Mouse (Mus musculus) forebrain, embryonic 14.5 days (tissue): ENCODE results near the gene Rgs7bp. TPM values are rescaled to one million over a fixed set of nuclear protein-coding genes. Genes with fewer than 3 reads are reported as not detected.
"Not testable (repeated sequence)": the region's sequence is repeated elsewhere in the genome, so short reads cannot be mapped to it uniquely, and the experiment has no call there.

Experiments
- ATAC-seq: fragments of 200-750 bp; cut with Nextera tagmentation; 2 replicates; pipeline ENCODE4 v1.8.0; 2017; ENCODE audit warnings: mild to moderate bottlenecking, moderate library complexity
- DNase-seq: peaks from one replicate; pipeline ENCODE4 v3.0.0-alpha.2; 2015; ENCODE audit warnings: low spot score
- H3K27ac ChIP-seq: fragments of 300-500 bp; sonication (generic); 2 replicates; pipeline ENCODE4 v1.5.1; 2014; ENCODE audit warnings: low read depth, mild to moderate bottlenecking, control low read depth, low read length, moderate library complexity
- H3K27me3 ChIP-seq: fragments of 300-500 bp; sonication (generic); replicated peaks from 2 replicates; pipeline ENCODE4 v1.6.1; 2014; ENCODE audit warnings: low read length, control low read depth, mixed read lengths; ENCODE audit not compliant: control insufficient read depth, insufficient read depth
- H3K36me3 ChIP-seq: fragments of 300-500 bp; sonication (generic); 2 replicates; pipeline ENCODE4 v1.6.1; 2014; ENCODE audit warnings: low read length, control low read depth; ENCODE audit not compliant: control insufficient read depth, insufficient read depth
- H3K4me1 ChIP-seq: fragments of 300-500 bp; sonication (generic); 2 replicates; pipeline ENCODE4 v1.6.1; 2014; ENCODE audit warnings: antibody characterized with exemption, low read length, control low read depth; ENCODE audit not compliant: control insufficient read depth, insufficient read depth
- H3K4me2 ChIP-seq: fragments of 300-500 bp; sonication (generic); 2 replicates; pipeline ENCODE4 v1.6.1; 2014; ENCODE audit warnings: mild to moderate bottlenecking, control low read depth, low read length
- H3K4me3 ChIP-seq: fragments of 300-500 bp; sonication (generic); 2 replicates; pipeline ENCODE4 v1.5.1; 2014; ENCODE audit warnings: low read depth, low read length, control low read depth
- H3K9ac ChIP-seq: fragments of 300-500 bp; sonication (generic); 2 replicates; pipeline ENCODE4 v1.6.1; 2014; ENCODE audit warnings: mild to moderate bottlenecking, low read length, control low read depth, moderate library complexity
- H3K9me3 ChIP-seq: fragments of 300-500 bp; sonication (generic); replicated peaks from 2 replicates; pipeline ENCODE4 v1.6.1; 2016; ENCODE audit warnings: low read length, control low read depth, mixed read lengths; ENCODE audit not compliant: control insufficient read depth
- WGBS: fragments of 180-500 bp; shearing (Covaris S2); extraction: QIAGEN DNeasy Blood & Tissue Kit; methylation state at CpG from one replicate; pipeline ENCODE4 v1.1.7; 2014; 5-methylcytosine and 5-hydroxymethylcytosine counted together
- polyA plus RNA-seq: library from polyadenylated mRNA; unstranded; fragments of >200 nt; fragmentation: Nextera tagmentation; extraction: Ambion mirVana; gene quantifications from 2 replicates; pipeline ENCODE4 v1.2.1, GENCODE M21; 2014

Rgs7bp gene
- polyA plus RNA-seq, 1 experiment from 2014 or later = 2.0 TPM

DNA sequence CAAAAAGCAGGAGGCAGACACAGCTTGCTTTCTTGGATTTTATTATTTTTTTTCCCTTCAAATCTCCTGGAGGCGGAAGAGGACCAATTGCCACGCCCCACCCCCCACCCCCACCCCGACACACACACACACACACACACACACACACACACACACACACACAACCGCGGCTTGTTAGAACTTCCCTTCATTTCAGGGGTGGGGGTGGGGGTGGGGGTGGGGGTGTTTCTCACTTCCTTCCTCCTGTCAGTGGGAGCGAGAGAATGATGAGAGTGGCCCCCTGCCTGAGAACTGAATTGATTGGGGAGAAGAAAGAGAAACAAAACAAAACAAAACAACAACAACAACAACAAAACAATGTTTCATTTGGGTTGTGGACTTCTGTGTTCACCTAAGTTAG lies 117.0 kb downstream of the Rgs7bp start:
- DNase-seq = no peak
- Histone ChIP-seq H3K9ac (0 out of 2 replicates have a peak overlapping the region, but pooled peaks have one; percentile 14), H3K36me3 (no peaks in the 10 kb centered on the region), H3K9me3 (no peaks in the 10 kb centered on the region), H3K27me3 (no peaks in the 10 kb centered on the region), H3K4me3 (peak overlapping the region; percentile 6; the same call in 1 of the 2 replicates), H3K27ac (no peak overlapping the region), H3K4me2 (peak overlapping the region; percentile 37), H3K4me1 (no peaks in the 10 kb centered on the region)
- ATAC-seq = peak; percentile 24; the same call in 1 of the 2 replicates
- WGBS = 26% methylated on average over 6 of the region's 6 CpGs

DNA sequence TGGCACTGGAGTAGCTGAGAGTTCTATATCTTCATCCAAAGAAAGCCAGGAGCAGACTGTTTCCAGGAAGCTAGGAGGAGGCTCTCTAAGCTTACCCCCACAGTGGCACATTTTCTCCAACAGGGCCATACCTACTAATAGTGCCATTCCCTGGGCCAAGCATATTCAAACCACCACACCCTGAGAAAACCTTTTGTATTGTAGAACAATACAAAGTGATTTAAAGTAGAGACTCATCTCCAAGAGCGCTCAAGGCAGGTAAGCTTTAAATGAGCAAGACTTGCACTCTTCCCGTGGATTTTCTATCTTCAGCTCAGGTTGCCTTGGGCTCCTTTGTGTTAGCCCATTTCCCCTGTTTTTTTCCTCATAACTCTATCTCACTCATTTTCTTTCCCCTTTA lies 118.1 kb downstream of the Rgs7bp start:
- DNase-seq (no peak), ATAC-seq (no peak)
- Histone ChIP-seq H3K4me1 (no peaks in the 10 kb centered on the region), H3K9ac (no peak overlapping the region), H3K36me3 (no peaks in the 10 kb centered on the region), H3K4me3 (no peak overlapping the region), H3K9me3 (no peaks in the 10 kb centered on the region), H3K4me2 (no peak overlapping the region), H3K27ac (no peak overlapping the region), H3K27me3 (no peaks in the 10 kb centered on the region)
- 65% methylated on average over 2 of the region's 2 CpGs for WGBS

DNA sequence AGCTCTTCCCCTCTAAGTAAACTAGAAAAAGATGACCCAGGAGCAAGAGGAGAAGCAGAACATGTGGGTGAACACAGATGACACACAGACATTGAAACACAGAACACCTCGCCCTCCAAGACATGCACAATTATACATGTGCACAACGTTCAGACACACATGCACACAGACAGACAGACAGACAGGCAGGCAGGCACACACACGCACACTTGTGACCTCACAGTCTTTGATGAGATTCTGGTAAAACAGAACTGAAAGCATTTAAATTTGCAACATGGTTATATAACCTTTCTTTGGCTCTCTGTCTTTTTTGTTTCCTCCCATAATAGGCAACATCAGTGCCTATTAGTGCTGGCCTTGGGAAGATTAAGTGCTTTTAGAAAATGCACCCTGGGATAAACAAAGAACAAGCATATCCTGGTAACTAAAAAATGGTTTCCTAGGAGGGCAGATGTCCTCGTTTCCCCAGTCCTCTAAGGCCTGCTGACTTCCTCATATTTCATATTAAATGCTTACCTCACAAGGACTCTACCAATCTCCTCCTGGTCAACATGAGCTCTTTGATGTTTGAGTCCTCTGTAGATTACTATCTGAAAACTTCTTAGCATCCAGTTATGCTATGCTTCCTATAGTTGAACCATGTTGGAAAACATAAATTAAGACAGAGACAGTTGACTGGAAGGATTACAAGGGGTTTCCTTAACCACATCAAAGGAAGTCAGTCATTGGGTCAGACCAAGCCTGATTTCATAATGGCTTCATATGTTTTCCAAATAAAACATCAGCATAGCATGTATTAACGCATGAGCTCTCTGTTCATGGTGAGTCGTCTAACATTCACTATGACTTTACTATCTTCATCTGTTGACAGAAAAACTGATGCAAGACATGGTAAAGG lies 122.8 kb downstream of the Rgs7bp start:
- DNase-seq = no peak
- Histone ChIP-seq H3K36me3 (no peaks in the 10 kb centered on the region), H3K4me3 (no peak overlapping the region), H3K9ac (no peak overlapping the region), H3K27me3 (no peaks in the 10 kb centered on the region), H3K27ac (no peak overlapping the region), H3K9me3 (no peaks in the 10 kb centered on the region), H3K4me2 (no peak overlapping the region), H3K4me1 (no peaks in the 10 kb centered on the region)
- ATAC-seq = no peak
- WGBS = 69% methylated on average over 6 of the region's 6 CpGs

GRCm38 (mm10) chr13:104930814-104931213 lies 123.9 kb downstream of the Rgs7bp start:
- no peaks in the 10 kb centered on the region for H3K27me3 ChIP-seq
- H3K9me3 ChIP-seq = no peaks in the 10 kb centered on the region
- H3K4me3 ChIP-seq = no peak overlapping the region
- no peak overlapping the region for H3K9ac ChIP-seq
- DNase-seq (no peak), ATAC-seq (no peak)
- H3K4me1 ChIP-seq = no peaks in the 10 kb centered on the region
- 71% methylated on average over 3 of the region's 3 CpGs for WGBS
- H3K4me2 ChIP-seq = no peak overlapping the region
- no peaks in the 10 kb centered on the region for H3K36me3 ChIP-seq
- no peak overlapping the region for H3K27ac ChIP-seq

DNA sequence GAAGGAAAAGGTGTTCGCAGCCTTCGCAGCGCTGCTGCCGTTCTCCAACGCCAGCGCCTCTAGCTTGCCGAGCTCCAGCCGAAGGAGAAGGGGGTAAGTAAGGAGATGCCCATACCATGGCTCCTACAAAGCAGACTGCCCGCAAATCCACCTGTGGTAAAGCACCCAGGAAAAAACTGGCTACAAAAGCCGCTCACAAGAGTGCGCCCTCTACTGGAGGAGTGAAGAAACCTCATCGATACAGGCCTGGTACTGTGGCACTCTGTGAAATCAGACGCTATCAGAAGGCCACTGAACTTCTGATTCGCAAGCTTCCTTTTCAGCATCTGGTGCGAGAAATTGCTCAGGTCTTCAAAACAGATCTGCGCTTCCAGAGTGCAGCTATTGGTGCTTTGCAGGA lies 136.1 kb downstream of the Rgs7bp start:
- Histone ChIP-seq H3K9me3 (no peaks in the 10 kb centered on the region), H3K4me2 (no peak overlapping the region), H3K27me3 (no peaks in the 10 kb centered on the region), H3K4me1 (no peaks in the 10 kb centered on the region), H3K4me3 (no peak overlapping the region), H3K9ac (no peak overlapping the region), H3K27ac (no peak overlapping the region), H3K36me3 (no peaks in the 10 kb centered on the region)
- no peak for ATAC-seq
- WGBS = 84% methylated on average over 16 of the region's 16 CpGs
- DNase-seq = no peak

GRCm38 (mm10) chr13:104916771-104917170 lies 138.0 kb downstream of the Rgs7bp start:
- not testable (repeated sequence) for H3K36me3 ChIP-seq, H3K27ac ChIP-seq, H3K4me1 ChIP-seq, ATAC-seq, H3K4me2 ChIP-seq, H3K9ac ChIP-seq, DNase-seq, H3K27me3 ChIP-seq, H3K9me3 ChIP-seq, H3K4me3 ChIP-seq
- 88% methylated on average over 6 of the region's 6 CpGs for WGBS

GRCm38 (mm10) chr13:104916106-104916505 lies 138.6 kb downstream of the Rgs7bp start:
- Histone ChIP-seq H3K9ac (no peak overlapping the region), H3K27me3 (no peaks in the 10 kb centered on the region), H3K4me1 (no peaks in the 10 kb centered on the region), H3K36me3 (no peaks in the 10 kb centered on the region), H3K27ac (no peak overlapping the region), H3K4me3 (no peak overlapping the region), H3K9me3 (no peaks in the 10 kb centered on the region), H3K4me2 (no peak overlapping the region)
- WGBS = 80% methylated on average over 2 of the region's 2 CpGs
- 0 out of 2 replicates have a peak, but pooled peaks have one; percentile 4 for ATAC-seq
- no peak for DNase-seq

- peak; percentile 17 for DNase-seq
- Histone ChIP-seq H3K4me2 (no peak overlapping the region), H3K36me3 (no peaks in the 10 kb centered on the region), H3K9ac (no peak overlapping the region), H3K27ac (no peak overlapping the region), H3K4me3 (no peak overlapping the region), H3K4me1 (no peaks in the 10 kb centered on the region), H3K9me3 (no peaks in the 10 kb centered on the region), H3K27me3 (no peaks in the 10 kb centered on the region)
- no peak for ATAC-seq
- WGBS = 78% methylated on average over 17 of the region's 17 CpGs
These were observed 140.3 kb downstream of the Rgs7bp start for GRCm38 (mm10) chr13:104914288-104914895.

GRCm38 (mm10) chr13:104911626-104912025 lies 143.1 kb downstream of the Rgs7bp start:
- 29% methylated on average over 5 of the region's 5 CpGs for whole genome bisulfite sequencing
- ATAC-seq, DNase-seq, H3K36me3 ChIP-seq, H3K9ac ChIP-seq, H3K4me1 ChIP-seq, H3K4me2 ChIP-seq, H3K27ac ChIP-seq, H3K4me3 ChIP-seq, H3K27me3 ChIP-seq, H3K9me3 ChIP-seq: not testable (repeated sequence)
